Mouse (Mus musculus): ENCODE data around the gene Gm13697. TPM values are rescaled to one million over a fixed set of nuclear protein-coding genes. Genes with fewer than 3 reads are reported as not detected.
A peak's percentile ranks its signal among the peaks of the same experiment; 100 is the strongest.
"Not testable (repeated sequence)": the region's sequence is repeated elsewhere in the genome, so short reads cannot be mapped to it uniquely, and the experiment has no call there.

Gm13697 gene
- polyA plus RNA-seq (2015; fragmentation: Nextera tagmentation; extraction: Ambion mirVana): not detected in 2 replicates

DNA sequence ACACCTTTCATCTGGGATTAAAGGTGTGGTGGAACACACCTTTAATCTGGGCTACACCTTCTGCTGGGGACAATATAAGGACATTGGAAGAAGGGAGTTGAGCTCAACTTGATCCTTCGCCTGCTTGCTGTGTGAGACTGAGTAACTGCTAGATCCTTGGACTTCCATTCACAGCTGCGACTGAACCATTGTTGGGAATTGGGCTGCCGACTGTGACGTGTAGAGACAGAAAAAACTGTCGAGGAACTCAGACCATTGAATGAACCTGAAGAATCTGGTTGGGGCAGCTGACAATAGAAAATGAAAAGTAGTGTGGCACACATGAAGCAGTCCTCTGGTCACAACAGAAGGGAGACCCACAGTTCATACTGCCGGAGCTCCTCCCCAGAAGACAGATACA lies at the start of gene Gm13697:
Gene Gm13697 (plus strand): TSS at position 301 of the 400 bp plus-strand sequence.
- not testable (repeated sequence) for H3K9me3 ChIP-seq (ENCODE audit: low read length); ATAC-seq; H3K27me3 ChIP-seq (ENCODE audit: insufficient read depth, low read length); H3K4me1 ChIP-seq (ENCODE audit: insufficient read depth); H3K27ac ChIP-seq (ENCODE audit: low read depth); H3K4me2 ChIP-seq (ENCODE audit: low read depth, low read length); H3K9ac ChIP-seq (replicated peaks); H3K4me3 ChIP-seq (ENCODE audit: low read depth, low read length); DNase-seq; H3K36me3 ChIP-seq (replicated peaks; ENCODE audit: insufficient read depth, low read length)
- no CpG with 5 or more reads among the region's 6 CpGs for WGBS (ENCODE audit: insufficient replicate concordance)

DNA sequence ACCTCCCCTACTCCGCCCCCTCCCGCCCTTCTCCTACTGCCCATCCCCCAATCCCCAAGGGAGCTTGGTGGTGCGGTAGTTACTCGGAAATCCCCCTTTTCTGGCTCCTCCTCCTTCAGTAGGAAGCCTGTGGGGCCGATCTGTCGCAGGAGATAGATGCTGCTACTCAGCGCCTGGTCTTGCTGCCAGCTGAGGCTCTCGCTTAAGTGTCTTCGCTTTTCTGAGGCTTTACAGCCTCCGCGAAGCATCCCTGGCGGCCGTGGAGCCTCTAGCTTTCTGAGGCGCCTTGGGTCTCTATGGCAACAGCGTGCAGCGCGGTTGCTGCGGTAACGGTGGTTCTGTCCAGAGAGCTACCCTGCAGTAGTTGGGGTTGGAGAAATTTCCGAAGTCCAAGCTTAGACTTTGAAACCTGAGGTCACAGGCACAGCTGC lies 43.6 kb upstream of the Gm13697 start, which contains the start of gene Zswim2:
Gene Zswim2 (minus strand): TSS at position 298 of the 431 bp plus-strand sequence.
- H3K9ac ChIP-seq (replicated peaks): no peak within 1 kb of the TSS
- ATAC-seq (peak; percentile 31; the same call in 1 of the 2 replicates), DNase-seq (peak; percentile 22)
- no peak within 1 kb of the TSS for H3K27ac ChIP-seq (ENCODE audit: low read depth)
- H3K9me3 ChIP-seq (ENCODE audit: low read length): no peaks in the 10 kb centered on the region
- H3K4me2 ChIP-seq (ENCODE audit: low read depth, low read length): peak within 1 kb of the TSS; percentile 55
- no peaks in the 10 kb centered on the region for H3K36me3 ChIP-seq (replicated peaks; ENCODE audit: insufficient read depth, low read length)
- TF ChIP-seq CTCF (IDR thresholded peaks at IDR 0.05; ENCODE audit: low read depth) (no peak), EP300 (IDR thresholded peaks at IDR 0.05; ENCODE audit: low read depth) (no peak)
- no peaks in the 10 kb centered on the region for H3K27me3 ChIP-seq (ENCODE audit: insufficient read depth, low read length)
- WGBS (ENCODE audit: insufficient replicate concordance): 2% methylated on average over 20 of the region's 20 CpGs
- H3K4me3 ChIP-seq (ENCODE audit: low read depth, low read length): no peak within 1 kb of the TSS
- H3K4me1 ChIP-seq (ENCODE audit: insufficient read depth): peaks cover 4% of the 10 kb centered on the region

DNA sequence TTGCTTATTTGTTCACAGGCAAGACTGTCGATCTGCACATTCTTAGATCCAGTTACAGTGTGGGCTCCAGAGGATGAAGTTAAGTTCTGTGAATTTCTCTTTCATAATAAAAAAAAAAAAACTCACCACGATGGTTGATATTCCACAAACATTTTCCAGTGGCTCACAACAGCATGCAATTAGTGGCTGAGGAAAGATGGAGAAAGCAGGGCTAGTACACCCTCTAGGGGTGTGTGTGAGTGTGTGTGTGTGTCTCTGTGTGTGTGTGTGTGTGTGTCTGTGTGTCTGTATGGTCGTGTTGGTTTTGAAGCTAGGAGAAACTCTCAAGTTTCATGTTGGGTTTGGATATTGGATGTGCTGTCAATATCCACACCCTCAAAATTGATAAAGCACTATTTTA lies 43.2 kb upstream of the Gm13697 start:
- Histone ChIP-seq H3K27me3 (ENCODE audit: insufficient read depth, low read length) (no peaks in the 10 kb centered on the region), H3K4me1 (ENCODE audit: insufficient read depth) (peaks cover 4% of the 10 kb centered on the region), H3K9ac (replicated peaks) (no peak overlapping the region), H3K4me2 (ENCODE audit: low read depth, low read length) (peak overlapping the region; percentile 55), H3K4me3 (ENCODE audit: low read depth, low read length) (no peak overlapping the region), H3K9me3 (ENCODE audit: low read length) (no peaks in the 10 kb centered on the region), H3K36me3 (replicated peaks; ENCODE audit: insufficient read depth, low read length) (no peaks in the 10 kb centered on the region), H3K27ac (ENCODE audit: low read depth) (no peak overlapping the region)
- 28% methylated on average over 3 of the region's 3 CpGs for WGBS (ENCODE audit: insufficient replicate concordance)
- TF ChIP-seq CTCF (IDR thresholded peaks at IDR 0.05; ENCODE audit: low read depth): no peak
- TF ChIP-seq EP300 (IDR thresholded peaks at IDR 0.05; ENCODE audit: low read depth): no peak
- ATAC-seq (no peak), DNase-seq (no peak)

DNA sequence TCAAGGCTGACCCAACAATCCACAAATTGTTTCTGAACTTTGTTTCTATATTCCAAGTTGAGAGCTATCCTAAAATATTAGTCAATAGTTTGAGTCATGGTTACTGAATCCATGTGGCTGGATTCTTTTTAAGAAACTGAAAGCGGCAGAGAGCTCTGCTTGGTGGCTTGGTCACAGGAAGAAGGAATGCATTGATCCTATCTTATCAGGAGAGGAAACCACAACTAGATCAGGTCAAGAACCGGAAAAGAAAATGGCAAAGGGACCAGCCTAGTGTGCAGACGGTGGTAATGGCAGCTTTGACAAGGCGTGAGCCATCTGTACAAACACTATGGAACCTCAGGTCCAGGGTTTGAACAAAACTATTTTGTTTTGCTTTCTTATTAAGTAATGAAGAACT lies 42.8 kb upstream of the Gm13697 start:
- TF ChIP-seq EP300 (IDR thresholded peaks at IDR 0.05; ENCODE audit: low read depth) (no peak), CTCF (IDR thresholded peaks at IDR 0.05; ENCODE audit: low read depth) (no peak)
- Histone ChIP-seq H3K27ac (ENCODE audit: low read depth) (no peak overlapping the region), H3K9me3 (ENCODE audit: low read length) (no peaks in the 10 kb centered on the region), H3K4me2 (ENCODE audit: low read depth, low read length) (no peak overlapping the region), H3K4me1 (ENCODE audit: insufficient read depth) (peaks cover 4% of the 10 kb centered on the region), H3K36me3 (replicated peaks; ENCODE audit: insufficient read depth, low read length) (no peaks in the 10 kb centered on the region), H3K4me3 (ENCODE audit: low read depth, low read length) (no peak overlapping the region), H3K9ac (replicated peaks) (no peak overlapping the region), H3K27me3 (ENCODE audit: insufficient read depth, low read length) (no peaks in the 10 kb centered on the region)
- DNase-seq (no peak), ATAC-seq (no peak)
- 25% methylated on average over 4 of the region's 4 CpGs for WGBS (ENCODE audit: insufficient replicate concordance)

DNA sequence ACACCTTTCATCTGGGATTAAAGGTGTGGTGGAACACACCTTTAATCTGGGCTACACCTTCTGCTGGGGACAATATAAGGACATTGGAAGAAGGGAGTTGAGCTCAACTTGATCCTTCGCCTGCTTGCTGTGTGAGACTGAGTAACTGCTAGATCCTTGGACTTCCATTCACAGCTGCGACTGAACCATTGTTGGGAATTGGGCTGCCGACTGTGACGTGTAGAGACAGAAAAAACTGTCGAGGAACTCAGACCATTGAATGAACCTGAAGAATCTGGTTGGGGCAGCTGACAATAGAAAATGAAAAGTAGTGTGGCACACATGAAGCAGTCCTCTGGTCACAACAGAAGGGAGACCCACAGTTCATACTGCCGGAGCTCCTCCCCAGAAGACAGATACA lies 29.1 kb upstream of the Gm13697 start, which contains the start of gene Gm13698:
Gene Gm13698 (plus strand): TSS at position 301 of the 400 bp plus-strand sequence.
- not testable (repeated sequence) for H3K27ac ChIP-seq (ENCODE audit: low read depth); H3K4me1 ChIP-seq (ENCODE audit: insufficient read depth); H3K36me3 ChIP-seq (replicated peaks; ENCODE audit: insufficient read depth, low read length); H3K9me3 ChIP-seq (ENCODE audit: low read length); H3K4me2 ChIP-seq (ENCODE audit: low read depth, low read length); H3K27me3 ChIP-seq (ENCODE audit: insufficient read depth, low read length); H3K9ac ChIP-seq (replicated peaks); DNase-seq; H3K4me3 ChIP-seq (ENCODE audit: low read depth, low read length); ATAC-seq
- WGBS (ENCODE audit: insufficient replicate concordance): no CpG with 5 or more reads among the region's 6 CpGs

DNA sequence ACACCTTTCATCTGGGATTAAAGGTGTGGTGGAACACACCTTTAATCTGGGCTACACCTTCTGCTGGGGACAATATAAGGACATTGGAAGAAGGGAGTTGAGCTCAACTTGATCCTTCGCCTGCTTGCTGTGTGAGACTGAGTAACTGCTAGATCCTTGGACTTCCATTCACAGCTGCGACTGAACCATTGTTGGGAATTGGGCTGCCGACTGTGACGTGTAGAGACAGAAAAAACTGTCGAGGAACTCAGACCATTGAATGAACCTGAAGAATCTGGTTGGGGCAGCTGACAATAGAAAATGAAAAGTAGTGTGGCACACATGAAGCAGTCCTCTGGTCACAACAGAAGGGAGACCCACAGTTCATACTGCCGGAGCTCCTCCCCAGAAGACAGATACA lies 23.3 kb upstream of the Gm13697 start, which contains the start of gene Gm13693:
Gene Gm13693 (plus strand): TSS at position 301 of the 400 bp plus-strand sequence.
- H3K4me1 ChIP-seq (ENCODE audit: insufficient read depth); H3K4me2 ChIP-seq (ENCODE audit: low read depth, low read length); H3K9ac ChIP-seq (replicated peaks); H3K4me3 ChIP-seq (ENCODE audit: low read depth, low read length); ATAC-seq; H3K27ac ChIP-seq (ENCODE audit: low read depth); H3K27me3 ChIP-seq (ENCODE audit: insufficient read depth, low read length); H3K36me3 ChIP-seq (replicated peaks; ENCODE audit: insufficient read depth, low read length); H3K9me3 ChIP-seq (ENCODE audit: low read length); DNase-seq: not testable (repeated sequence)
- no CpG with 5 or more reads among the region's 6 CpGs for WGBS (ENCODE audit: insufficient replicate concordance)

DNA sequence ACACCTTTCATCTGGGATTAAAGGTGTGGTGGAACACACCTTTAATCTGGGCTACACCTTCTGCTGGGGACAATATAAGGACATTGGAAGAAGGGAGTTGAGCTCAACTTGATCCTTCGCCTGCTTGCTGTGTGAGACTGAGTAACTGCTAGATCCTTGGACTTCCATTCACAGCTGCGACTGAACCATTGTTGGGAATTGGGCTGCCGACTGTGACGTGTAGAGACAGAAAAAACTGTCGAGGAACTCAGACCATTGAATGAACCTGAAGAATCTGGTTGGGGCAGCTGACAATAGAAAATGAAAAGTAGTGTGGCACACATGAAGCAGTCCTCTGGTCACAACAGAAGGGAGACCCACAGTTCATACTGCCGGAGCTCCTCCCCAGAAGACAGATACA lies 17.5 kb upstream of the Gm13697 start, which contains the start of gene Gm13695:
Gene Gm13695 (plus strand): TSS at position 301 of the 400 bp plus-strand sequence.
- not testable (repeated sequence) for H3K36me3 ChIP-seq (replicated peaks; ENCODE audit: insufficient read depth, low read length); H3K4me2 ChIP-seq (ENCODE audit: low read depth, low read length); ATAC-seq; H3K9ac ChIP-seq (replicated peaks); H3K9me3 ChIP-seq (ENCODE audit: low read length); H3K4me3 ChIP-seq (ENCODE audit: low read depth, low read length); H3K4me1 ChIP-seq (ENCODE audit: insufficient read depth); DNase-seq; H3K27ac ChIP-seq (ENCODE audit: low read depth); H3K27me3 ChIP-seq (ENCODE audit: insufficient read depth, low read length)
- no CpG with 5 or more reads among the region's 6 CpGs for WGBS (ENCODE audit: insufficient replicate concordance)

DNA sequence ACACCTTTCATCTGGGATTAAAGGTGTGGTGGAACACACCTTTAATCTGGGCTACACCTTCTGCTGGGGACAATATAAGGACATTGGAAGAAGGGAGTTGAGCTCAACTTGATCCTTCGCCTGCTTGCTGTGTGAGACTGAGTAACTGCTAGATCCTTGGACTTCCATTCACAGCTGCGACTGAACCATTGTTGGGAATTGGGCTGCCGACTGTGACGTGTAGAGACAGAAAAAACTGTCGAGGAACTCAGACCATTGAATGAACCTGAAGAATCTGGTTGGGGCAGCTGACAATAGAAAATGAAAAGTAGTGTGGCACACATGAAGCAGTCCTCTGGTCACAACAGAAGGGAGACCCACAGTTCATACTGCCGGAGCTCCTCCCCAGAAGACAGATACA lies 11.7 kb upstream of the Gm13697 start, which contains the start of gene Gm13696:
Gene Gm13696 (plus strand): TSS at position 301 of the 400 bp plus-strand sequence.
- not testable (repeated sequence) for H3K27me3 ChIP-seq (ENCODE audit: insufficient read depth, low read length); H3K4me1 ChIP-seq (ENCODE audit: insufficient read depth); H3K9ac ChIP-seq (replicated peaks); H3K27ac ChIP-seq (ENCODE audit: low read depth); H3K4me2 ChIP-seq (ENCODE audit: low read depth, low read length); H3K4me3 ChIP-seq (ENCODE audit: low read depth, low read length); H3K9me3 ChIP-seq (ENCODE audit: low read length); ATAC-seq; H3K36me3 ChIP-seq (replicated peaks; ENCODE audit: insufficient read depth, low read length); DNase-seq
- no CpG with 5 or more reads among the region's 6 CpGs for WGBS (ENCODE audit: insufficient replicate concordance)

DNA sequence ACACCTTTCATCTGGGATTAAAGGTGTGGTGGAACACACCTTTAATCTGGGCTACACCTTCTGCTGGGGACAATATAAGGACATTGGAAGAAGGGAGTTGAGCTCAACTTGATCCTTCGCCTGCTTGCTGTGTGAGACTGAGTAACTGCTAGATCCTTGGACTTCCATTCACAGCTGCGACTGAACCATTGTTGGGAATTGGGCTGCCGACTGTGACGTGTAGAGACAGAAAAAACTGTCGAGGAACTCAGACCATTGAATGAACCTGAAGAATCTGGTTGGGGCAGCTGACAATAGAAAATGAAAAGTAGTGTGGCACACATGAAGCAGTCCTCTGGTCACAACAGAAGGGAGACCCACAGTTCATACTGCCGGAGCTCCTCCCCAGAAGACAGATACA lies 5.9 kb upstream of the Gm13697 start, which contains the start of gene Gm13694:
Gene Gm13694 (plus strand): TSS at position 301 of the 400 bp plus-strand sequence.
- not testable (repeated sequence) for H3K4me3 ChIP-seq (ENCODE audit: low read depth, low read length); H3K4me2 ChIP-seq (ENCODE audit: low read depth, low read length); ATAC-seq; H3K9me3 ChIP-seq (ENCODE audit: low read length); DNase-seq; H3K9ac ChIP-seq (replicated peaks); H3K4me1 ChIP-seq (ENCODE audit: insufficient read depth); H3K27ac ChIP-seq (ENCODE audit: low read depth); H3K36me3 ChIP-seq (replicated peaks; ENCODE audit: insufficient read depth, low read length); H3K27me3 ChIP-seq (ENCODE audit: insufficient read depth, low read length)
- no CpG with 5 or more reads among the region's 6 CpGs for WGBS (ENCODE audit: insufficient replicate concordance)
